Mouse (Mus musculus): ENCODE measurements around the gene Otub2.

GRCm38 (mm10) chr12:103396751-103397150 is 8.3 kb downstream of the Otub2 start:
- TF ChIP-seq KAT2A (conservative IDR thresholded peaks at IDR 0.05; ENCODE audit: low read depth, low read length), result no peak
- no peak for TF ChIP-seq RCOR1 (IDR thresholded peaks at IDR 0.05; ENCODE audit: low read depth, low read length)
- no peak for TF ChIP-seq CTCF (IDR thresholded peaks at IDR 0.05 in 2 of 3, conservative IDR thresholded peaks at IDR 0.05 in 1 of 3; ENCODE audit: control insufficient read depth in 1 of 3, insufficient read depth in 1 of 3, low read depth in 2 of 3, low read length in 3 of 3, poor library complexity in 1 of 3, severe bottlenecking in 1 of 3)
- TF ChIP-seq HCFC1 (IDR thresholded peaks at IDR 0.05; ENCODE audit: low read depth, low read length), result no peak
- no peak for TF ChIP-seq EP300 (IDR thresholded peaks at IDR 0.05; ENCODE audit: low read depth in 1 of 2, low read length in 2 of 2)
- TF ChIP-seq CHD1 (IDR thresholded peaks at IDR 0.05; ENCODE audit: low read depth, low read length), result no peak
- TF ChIP-seq GABPA (IDR thresholded peaks at IDR 0.05; ENCODE audit: low read depth, low read length), result no peak
- TF ChIP-seq MAX (IDR thresholded peaks at IDR 0.05; ENCODE audit: low read length), result no peak

Data from MEL (cell line).